Mouse (Mus musculus) right cerebral cortex, postnatal 36 days (tissue): ENCODE measurements around the gene Otol1.

ENCODE experiments used
- DNase-seq, 2 experiments: peaks; one replicate each; pipeline ENCODE4 v3.0.0; 2022; ENCODE audit warnings: low spot score in 2 of 2, mixed read lengths in 1 of 2

Gene Otol1

DNA sequence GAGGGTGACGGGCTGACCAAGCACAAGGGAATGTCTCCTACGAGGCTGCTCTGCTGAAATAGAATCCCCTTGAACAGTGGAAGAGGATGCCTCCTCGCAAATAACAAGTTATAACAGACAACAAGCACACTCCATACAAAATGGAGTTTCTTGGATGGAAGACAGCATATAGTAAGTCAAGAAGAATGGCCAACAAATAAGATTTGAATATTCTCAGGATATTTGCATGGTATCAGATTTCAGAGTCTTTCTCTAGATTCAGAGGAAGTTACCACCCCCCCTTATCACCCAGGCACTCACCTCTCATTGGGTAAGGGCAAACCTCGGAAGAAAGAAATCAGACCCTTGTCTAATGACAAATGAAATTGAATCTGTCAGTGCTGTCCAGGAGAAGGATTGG, at the start of gene Otol1:
Otol1 (plus strand) TSS at position 301 of the 400 bp plus-strand sequence.
- DNase-seq: no peak

DNA sequence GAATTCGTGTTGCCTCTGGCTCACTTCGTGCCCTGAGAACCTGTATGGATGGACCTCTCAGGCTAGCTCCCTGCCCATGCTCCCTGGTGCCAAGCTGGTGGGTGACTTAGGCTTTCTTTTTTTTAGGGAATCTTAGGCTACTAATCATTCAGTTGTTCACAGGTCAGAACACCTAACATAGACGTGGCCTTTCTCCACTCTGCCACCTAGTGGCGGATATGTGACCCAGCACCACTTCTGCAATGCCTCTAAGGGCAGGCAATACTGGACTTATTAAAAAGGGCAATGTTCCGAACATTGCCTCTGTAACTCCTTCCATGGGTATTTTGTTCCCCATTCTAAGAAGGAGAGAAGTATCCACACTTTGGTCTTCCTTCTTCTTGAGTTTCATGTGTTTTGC, 45.2 kb upstream of the Otol1 start:
- DNase-seq: no peak

DNA sequence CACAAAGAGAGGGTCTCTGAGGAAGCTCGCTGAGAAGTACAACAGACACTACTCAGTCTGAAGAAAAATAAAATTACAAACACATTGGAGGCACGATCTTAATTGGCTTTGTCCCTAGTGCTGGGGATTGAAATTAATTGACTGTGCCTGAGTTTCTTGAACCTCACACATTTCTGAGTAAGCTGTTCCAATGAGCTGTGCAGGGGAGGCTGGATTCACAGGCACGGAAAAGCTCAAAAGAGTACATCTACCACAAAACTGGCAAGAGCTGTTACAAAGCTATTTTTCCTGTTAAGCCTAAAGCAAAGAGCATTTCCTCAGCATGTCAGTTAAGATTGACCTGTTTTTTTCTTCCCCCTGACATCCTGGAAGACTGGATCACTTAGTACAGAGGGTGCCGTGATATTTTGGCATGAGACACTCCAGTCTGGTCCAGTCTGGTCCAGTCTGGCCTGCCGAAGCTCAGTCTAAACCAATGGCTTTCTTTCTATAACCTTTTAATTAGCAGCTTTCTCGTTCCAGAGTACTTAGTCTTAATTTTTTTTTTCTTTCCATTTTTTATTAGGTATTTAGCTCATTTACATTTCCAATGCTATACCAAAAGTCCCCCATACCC, 35.8 kb upstream of the Otol1 start:
- DNase-seq: no peak

DNA sequence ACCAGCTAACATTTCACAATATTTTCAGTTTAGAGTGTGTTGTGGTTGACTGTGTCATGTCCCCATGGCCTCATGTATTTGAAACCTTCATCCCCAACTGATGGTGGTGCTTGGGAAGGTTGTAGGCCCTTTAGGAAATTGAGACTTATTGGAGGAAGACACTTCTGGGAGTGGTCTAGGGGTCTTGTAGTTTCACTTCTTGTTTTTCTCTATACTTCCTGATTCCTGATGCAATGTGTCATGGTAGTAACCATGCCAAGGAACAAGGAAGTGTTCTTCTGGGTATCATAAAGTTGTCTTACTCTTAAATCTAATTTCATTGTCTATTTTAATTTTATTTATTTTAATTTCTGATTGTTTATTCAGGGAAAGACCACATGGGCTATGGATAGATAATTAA, 29.3 kb upstream of the Otol1 start:
- DNase-seq: no peak

DNA sequence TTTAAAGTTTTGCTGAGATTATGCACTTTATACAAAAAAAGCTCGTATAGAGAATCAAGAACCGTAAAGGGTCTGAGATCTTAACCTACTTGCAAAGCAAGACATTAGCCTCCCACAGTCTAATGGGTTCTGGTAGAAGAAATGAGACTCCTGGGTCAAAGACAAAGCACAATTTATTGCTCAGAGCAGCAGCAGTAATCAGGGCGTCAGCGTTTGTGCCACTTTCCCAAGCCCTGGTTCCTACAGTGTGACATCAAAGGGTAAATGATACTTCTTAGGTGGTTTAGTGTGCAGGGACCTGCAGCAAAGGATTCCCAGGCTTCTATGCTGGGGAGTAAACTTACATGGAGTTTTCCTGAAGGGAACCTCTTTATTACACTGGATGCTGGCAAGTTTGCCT, 13.6 kb upstream of the Otol1 start:
- DNase-seq: no peak

DNA sequence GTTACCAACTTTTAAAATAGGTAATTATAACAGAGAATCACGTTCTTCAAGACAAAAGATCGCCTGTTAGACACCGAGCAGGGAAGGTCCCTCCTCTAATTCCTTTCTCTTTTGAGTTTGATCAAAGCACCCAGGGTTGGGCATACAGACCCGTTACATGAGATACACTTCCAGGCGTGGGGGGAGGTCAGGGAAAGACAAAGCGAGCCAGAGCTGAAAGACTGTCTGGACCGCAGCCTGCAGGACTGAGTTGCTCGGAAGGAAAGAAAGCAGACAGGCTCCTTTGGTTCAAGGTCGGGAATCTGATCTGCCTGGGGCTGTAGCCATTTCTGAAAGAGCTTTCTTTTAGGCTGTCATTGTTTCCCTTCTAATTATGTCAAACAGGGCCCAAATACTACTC, 5.9 kb upstream of the Otol1 start:
- no peak for DNase-seq

DNA sequence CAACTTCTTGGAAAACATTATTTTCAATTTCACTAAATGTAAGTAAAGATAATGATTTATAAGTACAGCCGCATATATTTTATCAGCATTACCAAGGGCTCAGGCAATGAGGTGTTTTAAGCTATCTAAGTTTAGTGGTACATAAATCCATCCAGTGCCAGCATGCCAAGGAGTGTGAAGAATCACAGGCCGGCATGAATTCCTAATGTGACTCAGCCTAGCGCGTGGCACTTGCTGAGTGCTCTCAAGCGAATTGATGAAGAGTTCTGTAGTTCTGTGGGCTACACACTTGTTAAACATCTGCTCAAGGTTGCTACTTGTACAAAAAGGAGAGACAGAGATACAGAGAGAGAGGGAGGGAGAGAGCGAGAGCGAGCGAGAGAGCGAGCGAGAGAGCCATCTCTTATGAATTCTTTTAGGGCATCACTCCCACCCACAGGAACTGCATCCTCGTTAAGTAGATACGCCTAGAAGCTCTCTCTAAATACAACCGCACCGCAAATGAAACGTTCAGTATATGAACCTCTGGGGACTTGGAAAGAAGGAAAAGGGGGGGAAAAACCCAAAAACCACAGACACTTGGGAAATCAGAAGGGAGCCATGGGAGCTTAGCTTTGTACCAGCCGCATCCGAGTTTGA, 4.2 kb upstream of the Otol1 start:
- peak in 1 of 2 experiments; percentile 8 for DNase-seq

DNA sequence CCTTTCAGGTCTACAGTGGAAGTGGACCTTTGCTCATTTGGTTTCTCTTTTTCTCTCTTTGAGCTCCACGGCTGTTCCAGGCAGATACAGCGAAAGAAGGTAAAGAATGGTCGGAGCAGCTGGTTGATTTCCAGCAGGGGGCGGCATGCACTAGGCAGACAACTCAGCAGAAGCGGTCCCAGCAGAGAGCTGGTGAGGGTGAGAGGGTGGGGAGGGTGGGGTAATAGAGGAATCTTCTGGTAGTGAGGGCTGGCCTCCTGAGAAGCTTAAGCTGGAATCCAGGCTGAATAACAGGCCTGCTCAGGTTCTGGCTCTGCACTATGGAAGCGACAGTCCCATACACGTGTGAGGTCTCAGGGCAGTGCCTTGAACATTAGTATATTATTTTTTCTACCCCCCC, 3.5 kb upstream of the Otol1 start:
- no peak for DNase-seq

DNA sequence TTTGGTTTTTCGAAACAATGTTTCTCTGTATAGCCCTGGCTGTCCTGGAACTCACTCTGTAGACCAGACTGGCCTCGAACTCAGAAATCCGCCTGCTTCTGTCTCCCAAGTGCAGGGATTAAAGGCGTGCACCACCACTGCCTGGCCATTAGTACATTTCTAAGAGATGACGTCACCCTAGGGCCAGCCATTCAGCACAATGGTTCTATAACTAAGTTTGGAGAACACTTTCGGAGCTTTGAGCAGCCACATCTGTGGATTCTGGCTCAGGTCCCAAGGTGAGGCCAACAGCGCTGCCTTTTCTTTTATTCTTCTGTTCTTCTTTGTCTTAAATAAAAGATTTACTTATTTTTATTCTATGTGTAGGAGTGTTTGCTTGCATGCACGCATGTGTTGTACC, 3.0 kb upstream of the Otol1 start:
- DNase-seq: no peak

DNA sequence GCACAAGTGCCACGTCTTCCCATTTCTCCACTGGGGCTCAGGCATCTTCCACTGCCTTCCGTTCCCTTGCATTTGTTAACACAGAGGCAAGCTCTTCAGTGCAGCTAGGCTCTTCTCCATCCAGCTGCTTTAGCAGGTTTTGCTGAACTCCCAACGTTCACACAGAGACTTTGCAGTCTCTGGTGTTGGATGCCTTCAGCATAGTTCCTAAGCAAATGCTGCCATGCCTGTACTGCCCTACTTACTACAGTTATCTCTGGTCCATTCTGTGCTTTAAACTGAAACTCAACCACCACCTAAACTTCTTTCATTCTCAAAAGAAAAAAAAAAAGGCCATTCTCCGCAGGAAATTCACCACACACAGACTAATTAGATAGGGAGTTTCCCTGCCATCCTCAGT, 5.2 kb downstream of the Otol1 start:
- DNase-seq: no peak

DNA sequence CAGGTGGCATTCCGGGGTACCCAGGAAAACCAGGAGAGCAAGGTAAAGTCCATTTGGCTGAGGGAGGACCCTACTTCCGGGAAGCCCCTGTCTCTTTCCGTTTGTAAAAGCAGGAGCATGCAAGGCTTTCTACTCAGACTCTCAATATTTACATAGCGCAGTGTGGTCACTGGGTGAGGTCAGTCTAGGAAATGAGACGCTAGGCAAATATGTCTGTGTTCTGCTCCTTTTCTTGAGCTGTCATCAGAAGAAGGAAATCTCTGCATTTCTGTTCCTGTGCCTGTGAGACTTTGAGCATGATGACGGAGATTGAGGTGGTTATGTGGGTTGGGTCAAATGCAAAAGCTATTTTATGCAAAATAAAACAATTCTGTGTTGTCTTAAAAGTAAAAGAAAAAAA, 19.2 kb downstream of the Otol1 start:
- no peak for DNase-seq

DNA sequence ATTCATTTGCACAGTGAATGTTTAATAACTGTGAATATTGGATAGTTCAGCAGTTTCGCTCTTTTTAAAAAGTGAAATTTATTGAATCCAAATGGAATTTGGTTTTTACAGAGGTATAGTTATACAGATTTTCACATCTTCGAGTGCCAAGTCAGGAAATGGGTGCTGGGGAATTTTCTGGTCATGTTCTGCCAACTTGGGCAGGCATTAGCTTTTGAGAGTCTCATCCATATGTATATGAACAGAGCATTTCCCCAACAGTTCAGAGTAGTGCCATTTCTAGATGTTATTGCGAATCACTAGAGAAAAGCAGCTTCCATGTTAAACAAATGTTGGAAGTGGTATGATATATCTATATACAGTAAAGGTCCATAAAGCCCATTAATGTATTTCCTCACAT, 21.8 kb downstream of the Otol1 start:
- DNase-seq: no peak

DNA sequence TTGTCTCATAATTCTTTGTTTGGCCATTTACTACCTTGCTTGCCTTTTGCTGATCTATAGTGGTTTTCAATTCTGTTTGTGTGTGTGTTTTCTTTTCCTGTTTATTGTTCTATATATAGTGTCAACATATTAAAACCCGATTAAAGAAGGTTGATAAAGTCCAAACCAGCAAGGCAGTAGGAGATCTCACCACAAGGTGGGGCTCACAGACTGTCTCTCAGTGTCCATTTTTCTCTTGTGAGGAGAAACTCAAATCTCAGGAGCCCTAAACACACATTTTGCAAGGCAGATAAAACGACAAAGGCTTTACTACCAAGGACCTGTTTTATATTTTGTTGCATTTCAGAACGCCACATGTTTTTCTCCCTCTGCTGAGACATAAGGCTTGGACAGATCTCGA, 28.2 kb downstream of the Otol1 start:
- peak; percentile 23 to 43 for DNase-seq
